ENCODE assay signal across 10 mouse cellular contexts in the genomic region with DNA sequence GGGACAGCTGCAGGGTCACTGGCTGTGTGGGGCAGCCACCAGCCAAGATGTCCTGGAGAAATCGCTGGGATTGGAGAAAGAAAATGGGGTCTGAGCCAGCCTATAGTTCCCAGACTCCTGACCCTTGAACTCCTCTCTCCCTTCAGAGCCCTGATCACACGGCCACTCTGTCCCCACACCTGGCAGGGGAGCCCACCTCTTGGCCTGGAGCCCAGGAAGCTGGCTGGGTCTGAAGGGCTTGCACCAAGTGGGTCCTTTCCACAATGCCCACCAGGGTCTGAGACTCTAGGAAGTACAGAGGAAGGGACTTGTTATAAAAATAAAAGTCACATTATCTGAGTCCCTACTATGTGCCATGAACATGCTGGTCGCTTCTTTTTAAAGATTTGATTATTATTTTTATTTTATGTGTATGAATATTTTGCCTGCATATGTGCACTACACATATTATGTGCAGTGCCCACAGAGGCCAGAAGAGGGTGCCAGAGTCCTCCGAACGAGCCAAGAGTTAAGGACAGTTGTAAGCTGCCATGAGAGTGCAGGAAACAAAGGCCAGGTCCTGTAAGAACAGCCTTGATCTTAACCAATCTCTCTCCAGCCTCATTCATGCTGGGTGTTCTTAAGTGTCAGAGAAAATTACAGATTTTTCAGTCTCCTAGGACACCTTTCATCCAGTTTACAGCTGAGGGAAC. TPM values are rescaled to one million over a fixed set of nuclear protein-coding genes. Genes with fewer than 3 reads are reported as not detected.
DNase-seq lines count a peak whose midpoint lies in the region; ATAC-seq and TF ChIP-seq lines count a peak whose summit lies in the region.
"Had no signal": no experiment of that assay in that cellular context is flagged by ENCODE, and none has a peak within 500 bp of the region (broad histone marks: within the 10 kb centered on the region; RNA-seq: fewer than 3 reads in every experiment).

No protein-coding gene starts in this region.

- no peak overlapping the region for H3K27ac ChIP-seq in kidney, adult 2 months (ENCODE audit: insufficient read depth, low read depth, low read length)
- no peak overlapping the region for H3K27ac ChIP-seq in kidney, embryonic 15.5 days
- no peak overlapping the region for H3K27ac ChIP-seq in bone marrow, adult 2 months (ENCODE audit: control insufficient read depth, insufficient read depth, low read depth, low read length, poor library complexity)
- peak overlapping the region; percentile 66 for H3K27ac ChIP-seq in limb, embryonic 10.5 days

- WGBS in kidney, adult 2 months, result 12% methylated on average over 5 of the region's 5 CpGs
- WGBS in kidney, embryonic 15.5 days, result 17% methylated on average over 5 of the region's 5 CpGs
- WGBS in bone marrow, adult 2 months, result 18% methylated on average over 5 of the region's 5 CpGs
- WGBS in limb, embryonic 10.5 days, result 24% methylated on average over 5 of the region's 5 CpGs

- TF ChIP-seq CTCF in kidney, adult 2 months (conservative IDR thresholded peaks at IDR 0.05; ENCODE audit: insufficient read depth, insufficient read length, low read depth, low read length), result peak; percentile 85
- peak; percentile 81 for TF ChIP-seq CTCF in bone marrow, adult 2 months (IDR thresholded peaks at IDR 0.05; ENCODE audit: control insufficient read depth, insufficient read depth, low read length)

- H3K9ac ChIP-seq in kidney, embryonic 15.5 days, result no peak overlapping the region

- peak; percentile 88 for DNase-seq in kidney, adult 2 months
- DNase-seq in fat pad, adult 2 months (ENCODE audit: extremely low read depth, low read depth, low spot score), result peak; percentile 14
- DNase-seq in induced T-regulatory cell, adult 2 months (ENCODE audit: low read depth), result peak; percentile 85
- DNase-seq in limb, embryonic 10.5 days (ENCODE audit: low spot score), result peak; percentile 82
- peak; percentile 82 for DNase-seq in splenic B cell, adult 2 months (ENCODE audit: low read depth, low spot score)

- TF ChIP-seq POLR2A in kidney, adult 2 months (IDR thresholded peaks at IDR 0.05; ENCODE audit: low read depth, low read length), result no peak
- TF ChIP-seq POLR2A in bone marrow, adult 2 months (IDR thresholded peaks at IDR 0.05; ENCODE audit: borderline replicate concordance, control insufficient read depth, low read depth, low read length), result no peak

- H3K4me1 ChIP-seq in kidney, adult 2 months (ENCODE audit: control insufficient read depth, insufficient read depth, low read length), result no peaks in the 10 kb centered on the region
- H3K4me1 ChIP-seq in kidney, embryonic 15.5 days, result peaks cover 21% of the 10 kb centered on the region
- H3K4me1 ChIP-seq in bone marrow, adult 2 months (ENCODE audit: control insufficient read depth, insufficient read depth, low read length), result no peaks in the 10 kb centered on the region
- H3K4me1 ChIP-seq in limb, embryonic 10.5 days, result peaks cover 35% of the 10 kb centered on the region

- H3K4me2 ChIP-seq in kidney, embryonic 15.5 days, result no peak overlapping the region

- H3K36me3 ChIP-seq in kidney, adult 2 months (ENCODE audit: control insufficient read depth, insufficient read depth, low read length), result no peaks in the 10 kb centered on the region
- H3K36me3 ChIP-seq in kidney, embryonic 15.5 days, result no peaks in the 10 kb centered on the region
- H3K36me3 ChIP-seq in limb, embryonic 10.5 days, result no peaks in the 10 kb centered on the region
- no peaks in the 10 kb centered on the region for H3K36me3 ChIP-seq in splenic B cell, adult 2 months (ENCODE audit: control insufficient read depth, insufficient read depth, low read length, poor library complexity, severe bottlenecking)

- ATAC-seq in kidney, embryonic 15.5 days (replicated peaks; ENCODE audit: low FRiP score), result no peak
- ATAC-seq in monocyte, adult 5-6 weeks (replicated peaks; ENCODE audit: insufficient number of reproducible peaks, low FRiP score, low TSS enrichment, poor library complexity, severe bottlenecking), result 0 out of 2 replicates have a peak, but pooled peaks have one; percentile 40

- H3K4me3 ChIP-seq in kidney, adult 2 months (ENCODE audit: insufficient read depth, low read depth, low read length), result no peak overlapping the region
- H3K4me3 ChIP-seq in kidney, embryonic 15.5 days (replicated peaks), result no peak overlapping the region
- H3K4me3 ChIP-seq in bone marrow, adult 2 months (replicated peaks; ENCODE audit: control insufficient read depth, low read depth, low read length), result no peak overlapping the region
- H3K4me3 ChIP-seq in limb, embryonic 10.5 days, result no peak overlapping the region
- H3K4me3 ChIP-seq: erythroblast, embryonic 14.5 days had no signal

- H3K27me3 ChIP-seq in kidney, adult 2 months (replicated peaks; ENCODE audit: control insufficient read depth, insufficient read depth, low read length), result no peaks in the 10 kb centered on the region
- peaks cover 27% of the 10 kb centered on the region for H3K27me3 ChIP-seq in kidney, embryonic 15.5 days
- H3K27me3 ChIP-seq in limb, embryonic 10.5 days (ENCODE audit: low read depth, poor library complexity, severe bottlenecking), result peaks cover 37% of the 10 kb centered on the region
- H3K27me3 ChIP-seq in splenic B cell, adult 2 months (ENCODE audit: control insufficient read depth, insufficient read depth, low read length, poor library complexity, severe bottlenecking), result no peaks in the 10 kb centered on the region

- H3K9me3 ChIP-seq in kidney, embryonic 15.5 days (replicated peaks), result no peaks in the 10 kb centered on the region
- H3K9me3 ChIP-seq in limb, embryonic 10.5 days (replicated peaks), result no peaks in the 10 kb centered on the region

RNA-seq across cellular contexts. Expression of a gene that starts 11.3 kb away (rescaled TPM):
- polyA plus RNA-seq in kidney, adult 2 months (2012; rRNA removed), result 99.3 and 105 TPM in 2 replicates
- polyA plus RNA-seq in kidney, embryonic 15.5 days (2015; fragmentation: Nextera tagmentation; extraction: Ambion mirVana), result 7.6 and 8.5 TPM in 2 replicates
- polyA plus RNA-seq in bone marrow, adult 2 months (2011; ENCODE audit: insufficient read depth, insufficient read length, low replicate concordance, missing spikeins), result not detected in 2 replicates
- 0.13 and 0.19 TPM in 2 replicates for polyA plus RNA-seq in limb, embryonic 10.5 days (2016; fragmentation: Nextera tagmentation; extraction: Ambion mirVana)
- total RNA-seq in monocyte, adult 5-6 weeks (2017), result not detected in 3 replicates
- polyA plus RNA-seq: erythroblast, embryonic 14.5 days had no signal

RNA-seq across cellular contexts. Expression of a gene that starts 19.2 kb away (rescaled TPM):
- polyA plus RNA-seq in kidney, adult 2 months (2012; rRNA removed), result 1.8 and 2.0 TPM in 2 replicates
- 2.0 and 2.4 TPM in 2 replicates for polyA plus RNA-seq in kidney, embryonic 15.5 days (2015; fragmentation: Nextera tagmentation; extraction: Ambion mirVana)
- polyA plus RNA-seq in bone marrow, adult 2 months (2011; ENCODE audit: insufficient read depth, insufficient read length, low replicate concordance, missing spikeins), result not detected in 2 replicates
- 0.14 and 0.29 TPM in 2 replicates for polyA plus RNA-seq in limb, embryonic 10.5 days (2016; fragmentation: Nextera tagmentation; extraction: Ambion mirVana)
- not detected in 3 replicates for total RNA-seq in monocyte, adult 5-6 weeks (2017)
- polyA plus RNA-seq: erythroblast, embryonic 14.5 days had no signal

RNA-seq across cellular contexts. Expression of a gene that starts 28.6 kb away (rescaled TPM):
- 286 and 318 TPM in 2 replicates for polyA plus RNA-seq in kidney, adult 2 months (2012; rRNA removed)
- 19.5 and 19.8 TPM in 2 replicates for polyA plus RNA-seq in kidney, embryonic 15.5 days (2015; fragmentation: Nextera tagmentation; extraction: Ambion mirVana)
- polyA plus RNA-seq in bone marrow, adult 2 months (2011; ENCODE audit: insufficient read depth, insufficient read length, low replicate concordance, missing spikeins), result not detected in 2 replicates
- not detected in 2 replicates for polyA plus RNA-seq in limb, embryonic 10.5 days (2016; fragmentation: Nextera tagmentation; extraction: Ambion mirVana)
- not detected in 3 replicates for total RNA-seq in monocyte, adult 5-6 weeks (2017)
- polyA plus RNA-seq: erythroblast, embryonic 14.5 days; neural tube, embryonic 14.5 days had no signal

RNA-seq across cellular contexts. Expression of a gene that starts 33.3 kb away (rescaled TPM):
- polyA plus RNA-seq in kidney, adult 2 months (2012; rRNA removed), result 2.9 and 9.5 TPM in 2 replicates
- 1.0 and 1.1 TPM in 2 replicates for polyA plus RNA-seq in kidney, embryonic 15.5 days (2015; fragmentation: Nextera tagmentation; extraction: Ambion mirVana)
- polyA plus RNA-seq in bone marrow, adult 2 months (2011; ENCODE audit: insufficient read depth, insufficient read length, low replicate concordance, missing spikeins), result 0.34 and 0.72 TPM in 2 replicates
- polyA plus RNA-seq in limb, embryonic 10.5 days (2016; fragmentation: Nextera tagmentation; extraction: Ambion mirVana), result 0.05 and 0.06 TPM in 2 replicates
- 0.64 TPM in 1 of 3 replicates, not detected in the others for total RNA-seq in monocyte, adult 5-6 weeks (2017)
- polyA plus RNA-seq: erythroblast, embryonic 14.5 days had no signal

RNA-seq across cellular contexts. Expression of a gene that starts 48.7 kb away (rescaled TPM):
- polyA plus RNA-seq in kidney, adult 2 months (2012; rRNA removed), result 0.11 and 0.14 TPM in 2 replicates
- polyA plus RNA-seq in kidney, embryonic 15.5 days (2015; fragmentation: Nextera tagmentation; extraction: Ambion mirVana), result not detected in 2 replicates
- not detected in 2 replicates for polyA plus RNA-seq in bone marrow, adult 2 months (2011; ENCODE audit: insufficient read depth, insufficient read length, low replicate concordance, missing spikeins)
- not detected in 2 replicates for polyA plus RNA-seq in limb, embryonic 10.5 days (2016; fragmentation: Nextera tagmentation; extraction: Ambion mirVana)
- not detected in 3 replicates for total RNA-seq in monocyte, adult 5-6 weeks (2017)
- polyA plus RNA-seq: erythroblast, embryonic 14.5 days had no signal

Comparison
In these comparisons a context has a peak if more than half of its experiments do, and no peak if none do; other contexts are left out.
1. RNA of a gene that starts 11.3 kb away (polyA plus RNA-seq): 99.3 to 105 TPM in kidney, adult 2 months; 7.6 to 8.5 TPM in kidney, embryonic 15.5 days, 0.13 to 0.19 TPM in limb, embryonic 10.5 days and not detected in bone marrow, adult 2 months; every median in the first group is over 10 times any median in the second.
2. DNase-seq: peak in every context shown above with its lines; median percentile 88 in kidney, adult 2 months; 85 in induced T-regulatory cell, adult 2 months; 82 in limb, embryonic 10.5 days; 82 in splenic B cell, adult 2 months; 14 in fat pad, adult 2 months.
3. RNA of a gene that starts 28.6 kb away (polyA plus RNA-seq): 286 to 318 TPM in kidney, adult 2 months and 19.5 to 19.8 TPM in kidney, embryonic 15.5 days; not detected in bone marrow, adult 2 months and not detected in limb, embryonic 10.5 days; every median in the first group is over 10 times any median in the second.